Mouse (Mus musculus): ENCODE measurements at regions not wholly inside any gene's neighbourhood (a gene's known extent, or its start where the extent isn't known, plus 50 kb on each side); places are given as distances from the start of the nearest gene placed in this dataset.

GRCm38 (mm10) chr3:91155756-91156155 lies 65.2 kb upstream of the 9130204L05Rik start:
- peaks cover 69% of the 10 kb centered on the region for H3K9me3 ChIP-seq (replicated peaks)
- H3K27me3 ChIP-seq (ENCODE audit: low read depth, poor library complexity, severe bottlenecking): no peaks in the 10 kb centered on the region
- H3K4me1 ChIP-seq: no peaks in the 10 kb centered on the region
- DNase-seq (ENCODE audit: low spot score): no peak
- no peak overlapping the region for H3K4me3 ChIP-seq
- H3K36me3 ChIP-seq: no peaks in the 10 kb centered on the region
- H3K27ac ChIP-seq (replicated peaks): no peak overlapping the region
- WGBS: 81% methylated on average over 3 of the region's 3 CpGs
